Mouse (Mus musculus) cerebellum, adult 11 months (tissue): Measurements from ENCODE around the gene Exoc2.

ENCODE experiments used
- DNase-seq: peaks from one replicate; pipeline ENCODE4 v3.0.0; 2022

Gene Exoc2

DNA sequence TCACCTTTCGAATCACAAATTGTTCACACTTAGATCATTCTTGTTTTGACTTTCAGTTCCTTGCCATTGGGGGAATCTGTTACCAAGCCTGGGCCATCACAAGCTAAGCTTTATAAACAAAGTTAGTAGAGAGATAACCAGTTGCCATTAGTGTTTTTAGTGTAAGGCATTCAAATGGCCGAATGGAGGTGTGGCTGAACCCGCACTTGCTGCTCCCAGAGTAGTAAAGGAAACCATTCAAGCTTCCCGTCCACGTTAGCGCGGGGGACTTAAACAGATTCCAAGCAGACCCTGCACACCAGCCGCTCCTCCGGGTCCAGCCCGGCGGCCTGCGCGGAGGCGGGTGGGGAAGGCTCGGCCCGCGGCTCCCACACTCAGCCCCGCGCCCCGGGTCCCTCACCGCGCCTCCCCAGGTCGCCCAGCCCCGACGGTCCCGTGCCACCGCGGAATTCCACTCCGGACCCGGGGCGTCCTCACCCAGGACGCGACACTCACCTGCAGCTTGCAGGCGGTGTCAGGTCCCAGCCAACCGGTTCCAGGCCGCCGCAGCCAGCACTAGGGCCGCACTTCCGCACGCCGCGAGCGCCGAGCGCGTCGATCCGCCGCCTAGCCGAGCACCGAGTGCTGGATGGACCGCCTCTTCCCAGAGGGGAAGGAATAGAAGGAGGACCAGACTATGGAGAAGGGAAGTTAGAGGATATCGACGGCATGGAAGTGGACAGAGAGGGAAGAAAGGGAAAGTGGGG lies at the start of gene Exoc2, which contains the start of gene Gm5447:
Exoc2 (minus strand) TSS at position 593 of the 746 bp plus-strand sequence.
Gm5447 (plus strand) TSS at position 704 of the 746 bp plus-strand sequence.
- DNase-seq, result peak; percentile 78

DNA sequence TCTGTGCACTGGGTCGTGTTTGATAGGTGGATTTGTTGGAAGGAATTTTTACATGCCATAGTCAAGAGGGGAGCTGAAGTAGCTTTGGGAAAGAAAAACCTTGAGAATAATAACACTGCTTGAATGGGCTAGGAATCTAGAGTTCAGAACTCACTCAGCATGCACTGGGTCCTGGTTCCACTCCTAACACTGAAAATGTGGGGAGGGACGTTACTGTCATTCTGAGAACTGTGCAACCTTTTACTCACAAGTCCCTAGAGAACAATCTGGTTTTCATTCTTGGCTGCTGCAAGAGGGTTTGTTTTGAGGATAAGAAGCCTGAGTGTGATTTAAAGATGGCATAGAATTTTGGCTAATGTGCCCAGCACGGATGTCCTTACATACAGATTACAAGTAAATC lies 49.8 kb upstream of the Exoc2 start:
- DNase-seq, result no peak

- no peak for DNase-seq
Observed at GRCm38 (mm10) chr13:31021927-31022326, 48.0 kb upstream of the Exoc2 start.

DNA sequence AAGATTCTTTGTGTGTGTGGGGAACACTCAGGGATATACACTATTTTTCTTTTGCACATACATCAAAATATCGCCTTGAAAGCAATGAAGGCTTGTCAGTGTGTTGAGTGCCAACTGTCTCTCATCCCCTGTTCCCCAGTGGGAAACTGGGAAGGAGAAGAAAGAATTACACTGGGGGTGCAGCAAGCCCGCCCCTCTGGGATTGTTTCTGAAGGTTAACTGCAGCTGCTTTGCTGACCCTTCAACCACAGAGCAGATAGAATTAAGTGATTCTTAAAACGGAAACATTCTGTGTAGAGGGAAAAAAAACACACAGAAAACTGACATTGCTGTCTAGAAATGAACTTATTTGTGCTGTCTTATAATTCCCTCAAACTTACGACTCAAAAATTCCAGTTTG lies 47.6 kb upstream of the Exoc2 start:
- DNase-seq, result no peak

DNA sequence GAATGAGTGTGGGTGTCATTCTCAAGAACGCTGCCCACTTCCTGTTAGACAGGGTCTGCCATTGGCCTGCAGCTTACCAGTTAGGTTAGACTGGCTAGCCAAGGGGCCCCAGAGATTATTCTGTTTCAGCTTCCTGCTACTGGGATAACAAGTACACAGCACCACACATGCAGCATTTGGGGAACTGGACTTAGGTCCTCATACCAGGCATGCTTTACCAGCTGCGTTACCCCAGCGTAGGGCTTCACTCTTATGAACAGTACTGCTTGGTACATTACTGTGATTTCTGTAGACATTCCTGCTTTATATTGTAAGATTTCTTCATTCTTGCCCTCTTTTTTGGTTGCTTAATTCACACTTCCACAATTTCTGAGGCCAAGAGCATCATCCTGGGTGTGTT lies 43.7 kb upstream of the Exoc2 start:
- no peak for DNase-seq

GRCm38 (mm10) chr13:31004995-31005394 lies 31.1 kb upstream of the Exoc2 start:
- DNase-seq, result no peak

DNA sequence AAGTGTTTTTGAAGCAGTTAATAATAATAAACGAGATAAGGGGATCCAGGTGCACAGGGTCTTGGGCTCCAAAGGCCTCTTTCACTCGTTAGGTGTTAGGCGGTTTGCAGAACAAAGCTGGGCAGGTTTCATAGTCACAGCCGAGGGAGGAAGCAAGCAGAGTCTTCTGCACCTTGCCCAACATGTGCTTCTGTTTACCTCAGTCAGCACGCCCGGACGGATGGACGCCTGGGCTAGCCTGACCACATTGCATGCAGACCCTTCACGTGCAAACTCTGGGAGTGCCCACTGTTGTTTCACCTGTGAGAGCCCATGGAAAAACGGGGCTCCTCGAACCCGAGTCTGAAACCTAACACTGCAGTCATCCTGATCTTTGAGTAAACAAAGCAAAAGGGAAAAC lies 30.6 kb upstream of the Exoc2 start:
- DNase-seq, result no peak

DNA sequence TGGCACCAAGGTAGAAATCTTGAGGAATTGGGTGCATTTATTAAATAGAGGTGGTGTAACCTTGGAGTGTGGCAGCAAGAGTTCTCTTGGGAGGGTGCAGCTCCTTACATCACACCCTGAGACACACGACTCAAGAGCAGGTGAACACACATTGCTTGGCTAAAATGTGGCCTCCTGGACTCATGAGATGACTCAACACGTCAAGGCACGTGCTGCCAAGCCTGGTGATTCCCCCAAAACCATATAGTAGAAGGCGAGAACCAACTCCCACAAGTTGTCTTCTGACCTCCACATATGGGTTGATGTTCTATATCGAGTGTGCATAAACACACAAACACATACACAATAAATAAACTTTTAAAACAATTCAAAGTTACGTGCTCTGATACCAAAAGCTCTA lies 25.9 kb upstream of the Exoc2 start:
- no peak for DNase-seq

DNA sequence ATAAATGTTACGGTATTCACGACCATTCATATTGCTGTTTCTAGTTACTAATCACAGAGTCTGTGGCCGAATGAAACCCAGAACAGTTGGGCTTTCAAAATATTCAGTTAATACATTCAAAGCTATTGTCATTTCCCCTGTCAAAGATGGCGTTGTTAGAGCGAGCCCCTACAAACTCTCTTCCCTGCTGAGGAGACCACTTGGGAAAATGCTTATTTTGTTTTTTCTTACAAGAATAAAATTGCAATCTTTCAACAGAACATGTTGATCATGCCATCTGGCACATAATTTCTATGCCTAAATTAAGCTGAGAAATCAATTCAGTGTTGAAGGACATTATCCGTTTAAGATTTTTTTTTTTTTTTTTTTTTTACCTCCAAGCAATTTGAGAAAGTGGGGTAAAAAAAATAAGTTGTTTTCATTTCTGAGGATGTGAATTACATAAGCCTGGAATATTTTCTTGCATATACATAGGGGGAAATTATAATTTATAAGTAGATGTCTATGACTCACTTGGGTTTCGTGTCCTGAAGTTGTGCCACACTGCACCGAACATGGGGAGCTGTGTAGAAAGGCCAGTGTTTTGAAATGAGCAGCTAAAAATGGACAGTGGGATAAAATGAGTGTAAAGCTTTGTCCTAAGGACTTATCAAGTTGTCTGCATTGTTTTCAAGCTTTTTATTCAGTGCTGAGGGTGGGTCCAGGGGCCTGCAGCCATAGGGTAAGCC lies 23.8 kb upstream of the Exoc2 start:
- DNase-seq, result no peak

DNA sequence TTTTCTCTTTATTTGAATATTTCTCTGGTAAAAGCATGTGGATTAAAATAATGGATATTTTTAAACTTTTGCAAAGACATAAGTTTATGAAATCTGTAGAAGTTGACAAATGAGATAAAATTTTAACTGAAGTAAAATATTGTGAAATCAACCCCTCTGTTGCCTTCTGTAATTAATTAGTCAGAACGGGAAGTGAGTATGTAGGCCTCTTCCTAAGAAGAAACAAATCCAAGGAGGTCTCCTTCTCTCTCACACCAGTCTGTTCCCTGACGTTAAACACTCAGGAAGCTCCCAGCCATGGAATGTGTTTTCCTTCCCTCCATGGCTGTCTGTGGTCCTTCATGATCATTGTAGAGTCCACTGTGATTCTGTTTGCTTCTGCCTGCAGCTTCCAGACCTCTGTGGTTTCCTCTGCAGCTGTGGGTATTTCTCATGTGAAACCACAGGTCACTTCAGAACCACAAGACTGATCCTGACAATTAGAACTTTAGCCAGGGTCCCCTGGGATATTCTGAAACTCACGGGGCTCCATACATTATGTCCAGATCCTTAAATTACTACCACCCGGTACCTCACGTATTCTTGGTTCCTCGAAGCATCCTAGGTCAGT lies 20.5 kb upstream of the Exoc2 start:
- DNase-seq, result no peak

GRCm38 (mm10) chr13:30993819-30994218 lies 19.9 kb upstream of the Exoc2 start:
- DNase-seq, result peak; percentile 12

DNA sequence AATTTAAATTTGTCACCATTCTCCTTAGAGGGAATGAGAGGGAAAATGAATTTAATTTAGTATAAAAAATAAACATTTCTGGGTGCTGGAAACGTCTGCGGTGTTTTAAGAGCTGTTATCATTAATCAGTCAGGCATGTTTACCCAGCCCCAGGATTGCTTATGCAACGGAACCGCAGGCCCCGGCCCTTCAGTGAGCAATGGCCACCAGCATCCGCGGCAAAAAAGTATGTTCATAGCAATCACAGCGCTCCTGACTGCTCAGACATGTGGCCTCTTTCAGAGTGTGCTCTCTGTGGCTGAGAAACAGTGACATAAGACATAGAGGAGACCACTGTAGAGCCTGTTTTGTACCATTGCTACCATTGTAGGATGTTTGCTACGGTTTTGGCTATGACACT lies 16.3 kb upstream of the Exoc2 start:
- no peak for DNase-seq

- DNase-seq, result no peak
Observed at GRCm38 (mm10) chr13:30989710-30990109, 15.8 kb upstream of the Exoc2 start.

- no peak for DNase-seq
Observed at GRCm38 (mm10) chr13:30987686-30988085, 13.8 kb upstream of the Exoc2 start.

DNA sequence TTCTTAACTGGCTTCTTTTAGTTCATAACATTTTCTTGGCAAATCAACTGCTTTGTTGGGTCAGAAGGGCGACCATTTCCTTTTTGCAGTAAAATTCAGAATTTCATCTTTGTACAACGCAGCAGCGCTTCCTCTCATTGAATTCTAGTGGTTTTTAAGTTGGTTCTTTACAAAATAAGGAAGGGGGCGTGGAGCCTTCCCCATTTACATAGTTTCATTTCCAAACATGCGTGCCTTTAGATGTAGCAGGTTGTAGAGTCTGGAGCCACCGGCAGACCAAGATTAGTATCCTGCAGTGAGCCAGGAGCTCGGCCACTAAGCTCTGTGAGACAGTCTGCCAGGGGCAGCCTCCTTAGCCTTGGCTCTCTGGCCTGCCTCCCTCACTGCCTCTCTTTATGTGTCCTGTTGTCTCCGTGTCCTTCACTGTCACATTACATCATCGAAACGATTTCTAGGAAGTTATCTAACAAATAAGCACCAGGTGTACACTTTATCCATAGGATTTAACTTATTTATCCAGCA lies 13.1 kb upstream of the Exoc2 start:
- DNase-seq, result peak; percentile 8

GRCm38 (mm10) chr13:30985598-30986466 lies 11.9 kb upstream of the Exoc2 start:
- DNase-seq, result peak; percentile 51

GRCm38 (mm10) chr13:30985275-30985597 lies 11.3 kb upstream of the Exoc2 start:
- DNase-seq, result no peak

- no peak for DNase-seq
Observed at GRCm38 (mm10) chr13:30981666-30982065, 7.8 kb upstream of the Exoc2 start.

GRCm38 (mm10) chr13:30978224-30978623 lies 4.3 kb upstream of the Exoc2 start:
- DNase-seq, result no peak

DNA sequence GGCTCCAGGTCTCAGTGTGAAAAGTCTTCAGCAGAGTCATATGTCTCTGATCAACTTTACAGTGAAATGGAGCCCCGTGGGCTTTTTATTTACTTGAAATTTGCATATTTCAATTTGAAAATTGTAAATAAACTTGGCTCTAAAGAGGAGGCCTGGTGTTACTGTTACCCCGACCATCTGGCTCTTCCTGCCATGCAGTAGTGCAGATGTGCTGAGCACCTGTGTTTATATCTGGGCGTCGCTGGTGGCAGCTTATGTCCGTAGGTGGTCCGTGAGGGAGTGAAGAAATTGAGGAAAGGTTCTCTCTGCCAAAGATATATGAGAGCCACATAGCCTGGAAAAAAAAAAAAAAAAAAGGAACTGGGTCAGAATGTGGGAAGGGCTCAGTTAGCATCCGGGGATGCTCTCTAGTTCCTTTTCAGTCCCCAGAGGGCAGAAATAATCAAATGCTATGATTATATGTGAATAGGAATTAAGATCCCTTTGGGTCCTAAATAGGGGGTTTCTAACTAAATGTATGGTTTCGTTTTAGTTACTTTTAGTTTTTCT lies 2.7 kb upstream of the Exoc2 start:
- DNase-seq, result no peak

- no peak for DNase-seq
Observed at GRCm38 (mm10) chr13:30974247-30974630, 346 bp upstream of the Exoc2 start.

DNA sequence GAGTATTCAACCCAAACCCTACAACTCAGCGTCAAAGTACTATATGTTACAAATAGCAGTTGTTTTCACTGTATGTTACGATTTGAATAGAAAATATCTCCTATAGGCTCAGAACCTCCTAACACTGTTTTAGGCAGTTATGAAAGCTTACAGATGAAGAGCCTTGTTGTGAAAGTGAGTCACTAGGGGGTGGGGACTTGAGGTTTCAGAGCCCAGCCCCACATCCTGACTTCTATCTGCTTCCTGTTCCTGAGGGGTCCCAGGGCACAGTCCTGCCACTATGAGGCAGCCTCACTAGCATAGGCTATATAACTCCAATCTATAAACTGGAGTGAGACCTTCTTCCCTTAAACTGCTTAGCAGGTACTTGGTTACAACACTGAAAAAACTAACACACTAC lies 1.8 kb downstream of the Exoc2 start:
- DNase-seq, result no peak

GRCm38 (mm10) chr13:30971047-30971446 lies 2.8 kb downstream of the Exoc2 start:
- no peak for DNase-seq
